Mouse (Mus musculus) G1E (cell line): ENCODE results near the gene Gabrr2. TPM values are rescaled to one million over a fixed set of nuclear protein-coding genes. Genes with fewer than 3 reads are reported as not detected.

Experiments
- ATAC-seq: 2 replicates; pipeline ENCODE4 v1.8.0; 2016; ENCODE audit warnings: mild to moderate bottlenecking; ENCODE audit not compliant: insufficient number of reproducible peaks, poor library complexity, low FRiP score, severe bottlenecking; ENCODE audit errors: extremely low read depth
- DNase-seq: peaks from one replicate; pipeline ENCODE4 v3.0.0; 2012; ENCODE audit warnings: low spot score
- H3K27me3 ChIP-seq: 2 replicates; pipeline ENCODE4 v1.6.1; 2012; ENCODE audit warnings: mild to moderate bottlenecking, low read length, inconsistent platforms; ENCODE audit not compliant: insufficient read depth
- H3K36me3 ChIP-seq: replicated peaks from 2 replicates; pipeline ENCODE3; 2012; ENCODE audit warnings: mild to moderate bottlenecking, inconsistent platforms
- H3K4me1 ChIP-seq: 2 replicates; pipeline ENCODE4 v1.6.1; 2012; ENCODE audit warnings: low read depth, low read length, inconsistent platforms, mixed read lengths; ENCODE audit not compliant: insufficient read depth
- H3K4me3 ChIP-seq: 2 replicates; pipeline ENCODE4 v1.5.1; 2012; ENCODE audit warnings: low read depth, mild to moderate bottlenecking, inconsistent platforms, low read length, moderate library complexity, mixed read lengths
- H3K9me3 ChIP-seq: replicated peaks from 2 replicates; pipeline ENCODE4 v1.6.1; 2012; ENCODE audit warnings: inconsistent platforms
- CTCF ChIP-seq: IDR thresholded peaks from 2 replicates; pipeline ENCODE4 v1.5.1; 2012; ENCODE audit warnings: low read depth, low read length, inconsistent platforms, mixed read lengths
- GATA1 ChIP-seq: IDR thresholded peaks from 2 replicates; pipeline ENCODE4 v1.6.1; 2012; ENCODE audit warnings: borderline replicate concordance, low read length, inconsistent platforms, mixed read lengths
- GATA2 ChIP-seq: IDR thresholded peaks from 2 replicates; pipeline ENCODE4 v1.6.1; 2012; ENCODE audit warnings: low read depth, low read length, inconsistent platforms, borderline replicate concordance
- POLR2AphosphoS5 ChIP-seq: IDR thresholded peaks from 2 replicates; pipeline ENCODE4 v1.6.1; 2012; ENCODE audit warnings: low read depth, low read length, inconsistent platforms; ENCODE audit not compliant: insufficient replicate concordance
- TAL1 ChIP-seq: conservative IDR thresholded peaks from 2 replicates; pipeline ENCODE4 v1.6.1; 2012; ENCODE audit warnings: low read depth, low read length, inconsistent platforms, mixed read lengths
- polyA plus RNA-seq: library from polyadenylated mRNA; stranded (reverse); fragments of >175 nt; gene quantifications from 2 replicates; pipeline ENCODE4 v1.2.3, GENCODE M21; 2012
- total RNA-seq, 2 experiments: library from RNA; stranded (forward) in 1 of 2; stranded (reverse) in 1 of 2; fragments of 200-1000 nt in 1 of 2; fragments of >200 nt in 1 of 2; fragmentation: Nextera tagmentation in 1 of 2; gene quantifications; 2 replicates each; pipeline ENCODE4 v1.2.3; 2014 to 2017

Gene Gabrr2
- total RNA-seq (2014; fragmentation: Nextera tagmentation) (1.5 TPM in 1 of 2 replicates, not detected in the other), total RNA-seq (2017) (0.22 TPM in 1 of 2 replicates, not detected in the other), polyA plus RNA-seq (not detected in 2 replicates)

GRCm38 (mm10) chr4:33062981-33063380 lies at the start of gene Gabrr2:
Gene Gabrr2 (plus strand): TSS chr4:33062999.
- ATAC-seq (no peak), DNase-seq (no peak)
- H3K27me3 ChIP-seq: peaks cover 11% of the 10 kb centered on the region
- H3K36me3 ChIP-seq: no peaks in the 10 kb centered on the region
- no peaks in the 10 kb centered on the region for H3K9me3 ChIP-seq
- H3K4me1 ChIP-seq: no peaks in the 10 kb centered on the region
- TF ChIP-seq GATA2 (no peak), GATA1 (no peak), TAL1 (no peak), POLR2AphosphoS5 (no peak), CTCF (no peak)
- H3K4me3 ChIP-seq: no peak within 1 kb of the TSS

GRCm38 (mm10) chr4:33018361-33018999 lies 44.3 kb upstream of the Gabrr2 start:
- Histone ChIP-seq H3K4me3 (no peak overlapping the region), H3K27me3 (no peaks in the 10 kb centered on the region), H3K9me3 (no peaks in the 10 kb centered on the region), H3K36me3 (no peaks in the 10 kb centered on the region), H3K4me1 (no peaks in the 10 kb centered on the region)
- TF ChIP-seq TAL1 (no peak), CTCF (peak; percentile 80)
- peak; percentile 38 for DNase-seq
- peak; percentile 45; the same call in 1 of the 2 replicates for ATAC-seq

- ATAC-seq (no peak), DNase-seq (no peak)
- no peaks in the 10 kb centered on the region for H3K27me3 ChIP-seq
- no peak for TF ChIP-seq GATA2
- no peak for TF ChIP-seq GATA1
- no peak for TF ChIP-seq TAL1
- no peak for TF ChIP-seq CTCF
- TF ChIP-seq POLR2AphosphoS5: no peak
- no peak overlapping the region for H3K4me3 ChIP-seq
- H3K9me3 ChIP-seq: no peaks in the 10 kb centered on the region
- peaks cover 34% of the 10 kb centered on the region for H3K36me3 ChIP-seq
- H3K4me1 ChIP-seq: no peaks in the 10 kb centered on the region; the same call in 1 of the 2 replicates
Observed at GRCm38 (mm10) chr4:33024420-33024819, 38.4 kb upstream of the Gabrr2 start.

GRCm38 (mm10) chr4:33029104-33029503 lies 33.7 kb upstream of the Gabrr2 start:
- ATAC-seq: no peak
- Histone ChIP-seq H3K36me3 (peaks cover 37% of the 10 kb centered on the region), H3K27me3 (no peaks in the 10 kb centered on the region), H3K4me1 (peaks cover 22% of the 10 kb centered on the region), H3K4me3 (no peak overlapping the region), H3K9me3 (no peaks in the 10 kb centered on the region)
- DNase-seq: no peak
- TF ChIP-seq GATA2: no peak
- TF ChIP-seq CTCF: no peak
- no peak for TF ChIP-seq GATA1
- TF ChIP-seq POLR2AphosphoS5: no peak
- TF ChIP-seq TAL1: no peak

- peak; percentile 18 for DNase-seq
- TF ChIP-seq CTCF: no peak
- TF ChIP-seq POLR2AphosphoS5: no peak
- no peak for TF ChIP-seq GATA1
- TF ChIP-seq GATA2: no peak
- TF ChIP-seq TAL1: no peak
- no peak for ATAC-seq
Observed at GRCm38 (mm10) chr4:33030264-33031194, 32.3 kb upstream of the Gabrr2 start.

GRCm38 (mm10) chr4:33031195-33031960 lies 31.4 kb upstream of the Gabrr2 start, which contains the start of gene Ube2j1:
Gene Ube2j1 (plus strand): TSS chr4:33031416.
- no peaks in the 10 kb centered on the region for H3K9me3 ChIP-seq
- peak within 1 kb of the TSS; percentile 95 for H3K4me3 ChIP-seq
- peaks cover 24% of the 10 kb centered on the region for H3K4me1 ChIP-seq
- TF ChIP-seq TAL1 (no peak), GATA1 (no peak), GATA2 (no peak), CTCF (no peak)
- DNase-seq: peak; percentile 93
- peak; percentile 52; the same call in 1 of the 2 replicates for ATAC-seq
- peaks cover 44% of the 10 kb centered on the region for H3K36me3 ChIP-seq
- H3K27me3 ChIP-seq: no peaks in the 10 kb centered on the region

More at GRCm38 (mm10) chr4:33030264-33031194, 32.3 kb upstream of the Gabrr2 start:
- peaks cover 24% of the 10 kb centered on the region for H3K4me1 ChIP-seq
- H3K27me3 ChIP-seq: no peaks in the 10 kb centered on the region
- H3K36me3 ChIP-seq: peaks cover 39% of the 10 kb centered on the region
- H3K9me3 ChIP-seq: no peaks in the 10 kb centered on the region
- H3K4me3 ChIP-seq: peak overlapping the region; percentile 95
